Mouse (Mus musculus) liver, embryonic 12.5 days (tissue): ENCODE data around the gene Nrxn2. TPM values are rescaled to one million over a fixed set of nuclear protein-coding genes. Genes with fewer than 3 reads are reported as not detected.

Experiments
- ATAC-seq: fragments of 200-750 bp; cut with Nextera tagmentation; 2 replicates; pipeline ENCODE4 v1.8.0; 2017; ENCODE audit warnings: moderate number of reproducible peaks, mild to moderate bottlenecking, moderate library complexity
- H3K27ac ChIP-seq: fragments of 300-500 bp; sonication (generic); 2 replicates; pipeline ENCODE4 v1.5.1; 2016; ENCODE audit warnings: mild to moderate bottlenecking
- H3K27me3 ChIP-seq: fragments of 300-500 bp; sonication (generic); replicated peaks from 2 replicates; pipeline ENCODE4 v1.6.1; 2016; ENCODE audit warnings: mild to moderate bottlenecking, moderate library complexity
- H3K36me3 ChIP-seq: fragments of 300-500 bp; sonication (generic); 2 replicates; pipeline ENCODE4 v1.6.1; 2016; ENCODE audit warnings: mild to moderate bottlenecking, moderate library complexity
- H3K4me1 ChIP-seq: fragments of 300-500 bp; sonication (generic); 2 replicates; pipeline ENCODE4 v1.6.1; 2016
- H3K4me2 ChIP-seq: fragments of 300-500 bp; sonication (generic); 2 replicates; pipeline ENCODE4 v1.6.1; 2016; ENCODE audit warnings: mild to moderate bottlenecking, moderate library complexity
- H3K4me3 ChIP-seq: fragments of 300-500 bp; sonication (generic); 2 replicates; pipeline ENCODE4 v1.5.1; 2016; ENCODE audit warnings: mild to moderate bottlenecking, moderate library complexity
- H3K9ac ChIP-seq: fragments of 300-500 bp; sonication (generic); 2 replicates; pipeline ENCODE4 v1.6.1; 2016; ENCODE audit warnings: mild to moderate bottlenecking, moderate library complexity
- H3K9me3 ChIP-seq: fragments of 300-500 bp; sonication (generic); replicated peaks from 2 replicates; pipeline ENCODE4 v1.6.1; 2016; ENCODE audit warnings: mild to moderate bottlenecking, moderate library complexity
- WGBS: fragments of 180-500 bp; shearing (Covaris S2); methylation state at CpG from one replicate; pipeline ENCODE4 v1.1.7; 2016; ENCODE audit not compliant: insufficient replicate concordance; 5-methylcytosine and 5-hydroxymethylcytosine counted together
- polyA plus RNA-seq: library from polyadenylated mRNA; unstranded; fragments of >200 nt; fragmentation: Nextera tagmentation; extraction: Ambion mirVana; gene quantifications from 2 replicates; pipeline ENCODE4 v1.2.1, GENCODE M21; 2016

Gene Nrxn2
- polyA plus RNA-seq, 1 experiment from 2014 or later, result 0.83 TPM

DNA sequence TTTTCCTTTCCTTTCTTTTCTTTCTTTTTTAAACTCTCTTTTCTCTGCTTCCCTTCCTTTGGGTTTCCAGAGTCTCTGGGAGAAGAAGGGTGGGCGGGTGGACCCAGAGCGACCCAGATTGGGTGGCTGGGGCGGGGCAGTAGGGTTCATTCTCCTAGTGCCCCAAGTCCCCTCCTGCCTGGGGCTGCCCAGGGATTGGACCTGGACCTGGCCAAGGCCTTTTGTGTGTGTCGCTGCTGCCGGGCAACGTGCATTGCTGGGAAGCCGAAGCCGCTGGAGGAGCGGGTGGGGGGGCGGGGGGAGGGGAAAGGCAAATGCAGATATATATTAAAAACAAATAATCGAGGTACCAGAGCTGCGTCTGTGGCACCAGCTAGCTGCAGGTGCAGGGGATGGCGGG lies 114.1 kb downstream of the Nrxn2 start:
- no peak for ATAC-seq
- H3K4me1 ChIP-seq, result peaks cover 12% of the 10 kb centered on the region; the same call in 1 of the 2 replicates
- peaks cover 91% of the 10 kb centered on the region for H3K27me3 ChIP-seq
- H3K9ac ChIP-seq, result no peak overlapping the region
- no peak overlapping the region for H3K27ac ChIP-seq
- 17% methylated on average over 11 of the region's 13 CpGs for WGBS
- H3K36me3 ChIP-seq, result no peaks in the 10 kb centered on the region
- no peaks in the 10 kb centered on the region for H3K9me3 ChIP-seq
- no peak overlapping the region for H3K4me3 ChIP-seq
- H3K4me2 ChIP-seq, result peak overlapping the region; percentile 65

DNA sequence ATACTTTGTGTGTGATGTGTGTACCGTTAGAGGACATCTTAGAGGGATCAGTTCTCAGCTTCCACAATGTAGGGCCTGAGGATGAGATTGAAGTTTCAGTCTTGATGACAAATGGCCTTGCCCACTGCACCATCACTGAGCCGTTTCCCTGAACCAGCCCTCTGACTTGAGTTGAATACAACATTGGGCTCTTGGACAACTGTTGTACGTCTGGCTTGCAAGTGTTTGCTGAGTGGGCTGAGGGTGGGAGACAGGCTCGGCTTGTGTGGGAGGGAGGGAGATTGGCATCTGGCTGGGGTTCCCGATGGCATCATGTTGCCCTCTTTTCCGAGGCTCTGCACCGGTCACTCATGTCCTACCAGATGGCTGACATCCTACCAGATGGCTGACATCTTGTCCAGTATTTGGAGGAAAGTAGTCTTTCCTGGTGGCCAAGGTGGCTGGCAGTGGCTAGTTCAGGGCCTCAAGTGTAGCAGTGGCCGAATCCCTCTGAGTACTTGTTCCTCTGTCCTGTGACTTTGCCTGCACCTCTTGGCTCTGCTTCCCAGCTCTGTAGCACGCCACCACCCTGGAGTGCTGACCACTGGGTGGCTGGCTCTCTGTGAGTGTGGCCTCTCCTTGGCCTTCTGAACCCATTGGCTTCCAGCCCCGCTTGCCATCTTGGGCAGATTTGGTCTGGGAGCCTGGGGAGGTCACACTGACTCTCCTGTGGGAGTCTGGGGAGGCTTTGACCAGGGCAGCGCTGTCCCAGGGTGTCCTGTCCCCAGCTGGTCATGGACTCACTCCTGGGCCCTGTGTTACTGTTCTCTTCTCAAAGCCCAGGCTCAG lies 115.0 kb downstream of the Nrxn2 start:
- H3K4me3 ChIP-seq, result no peak overlapping the region
- no peaks in the 10 kb centered on the region for H3K9me3 ChIP-seq
- H3K27me3 ChIP-seq, result peaks cover 87% of the 10 kb centered on the region
- no peak overlapping the region for H3K9ac ChIP-seq
- no peak overlapping the region for H3K27ac ChIP-seq
- WGBS, result 67% methylated on average over 11 of the region's 11 CpGs
- no peak for ATAC-seq
- no peaks in the 10 kb centered on the region for H3K36me3 ChIP-seq
- peaks cover 12% of the 10 kb centered on the region; the same call in 1 of the 2 replicates for H3K4me1 ChIP-seq
- H3K4me2 ChIP-seq, result no peak overlapping the region

DNA sequence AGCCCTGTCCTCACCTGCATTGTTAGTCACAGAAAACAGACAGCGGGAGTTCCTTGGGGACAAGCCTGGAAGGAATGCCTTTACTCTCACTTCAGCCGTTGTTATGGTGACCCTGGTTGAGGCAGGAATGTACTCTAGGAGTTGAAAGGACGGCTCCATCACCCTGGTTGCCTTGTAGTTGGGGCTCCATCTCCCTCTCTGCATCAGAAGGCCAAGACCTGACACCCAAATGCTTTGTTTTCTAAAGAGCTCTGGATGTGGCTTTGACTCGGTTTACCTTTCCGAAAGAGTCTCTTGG lies 115.5 kb downstream of the Nrxn2 start:
- Histone ChIP-seq H3K4me1 (peaks cover 12% of the 10 kb centered on the region; the same call in 1 of the 2 replicates), H3K27me3 (peaks cover 81% of the 10 kb centered on the region), H3K4me3 (no peak overlapping the region), H3K27ac (no peak overlapping the region), H3K9me3 (no peaks in the 10 kb centered on the region), H3K9ac (no peak overlapping the region), H3K36me3 (no peaks in the 10 kb centered on the region), H3K4me2 (no peak overlapping the region)
- ATAC-seq, result no peak
- 55% methylated on average over 5 of the region's 5 CpGs for WGBS

DNA sequence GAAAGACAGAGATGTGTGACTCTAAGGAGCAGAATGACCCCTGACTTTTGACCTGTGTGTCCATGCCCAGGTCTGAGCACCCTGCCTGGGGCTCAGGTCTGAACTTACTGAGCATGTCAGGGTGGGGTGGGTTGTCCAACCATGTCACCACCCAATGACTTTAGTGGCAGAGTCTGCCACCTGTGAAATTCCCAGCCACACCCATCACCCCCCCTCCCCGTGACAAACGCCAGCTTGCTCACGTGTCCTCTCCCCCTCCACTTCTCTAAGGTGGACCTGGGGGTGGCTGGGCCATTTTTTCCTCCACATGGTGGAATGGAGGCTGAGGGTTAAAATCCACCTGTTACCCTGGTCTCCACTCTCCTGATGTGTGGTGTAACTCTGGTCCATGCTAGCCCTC lies 117.7 kb downstream of the Nrxn2 start:
- ATAC-seq, result no peak
- Histone ChIP-seq H3K9me3 (no peaks in the 10 kb centered on the region), H3K4me2 (no peak overlapping the region), H3K9ac (no peak overlapping the region), H3K27ac (no peak overlapping the region), H3K4me3 (no peak overlapping the region), H3K4me1 (peaks cover 9% of the 10 kb centered on the region; the same call in 1 of the 2 replicates), H3K36me3 (no peaks in the 10 kb centered on the region), H3K27me3 (peaks cover 61% of the 10 kb centered on the region)
- 50% methylated on average over 3 of the region's 3 CpGs for WGBS

DNA sequence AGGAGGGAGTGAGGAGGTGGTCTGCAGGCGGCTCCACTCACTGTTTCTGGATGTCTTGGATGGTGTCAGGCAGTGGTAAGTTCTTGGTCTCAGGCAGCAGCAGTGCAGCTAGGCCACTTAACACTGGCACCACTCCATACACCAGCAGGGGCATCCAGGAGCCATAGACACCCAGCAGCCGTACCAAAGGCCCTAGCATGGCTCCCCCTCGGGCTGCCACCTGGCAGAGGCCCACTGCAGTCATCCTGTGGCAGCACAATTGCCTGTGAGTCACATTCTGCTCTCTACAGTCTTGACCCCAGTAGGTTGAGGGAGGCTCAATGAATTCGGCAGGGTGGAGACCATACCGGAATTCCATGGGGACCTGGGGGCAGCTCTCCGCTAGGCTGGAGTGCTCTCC lies 118.2 kb downstream of the Nrxn2 start:
- Histone ChIP-seq H3K4me1 (peaks cover 4% of the 10 kb centered on the region; the same call in 1 of the 2 replicates), H3K4me2 (no peak overlapping the region), H3K4me3 (no peak overlapping the region), H3K27ac (no peak overlapping the region), H3K9ac (no peak overlapping the region), H3K9me3 (no peaks in the 10 kb centered on the region), H3K36me3 (no peaks in the 10 kb centered on the region), H3K27me3 (peaks cover 56% of the 10 kb centered on the region)
- no peak for ATAC-seq
- WGBS, result 61% methylated on average over 6 of the region's 6 CpGs

DNA sequence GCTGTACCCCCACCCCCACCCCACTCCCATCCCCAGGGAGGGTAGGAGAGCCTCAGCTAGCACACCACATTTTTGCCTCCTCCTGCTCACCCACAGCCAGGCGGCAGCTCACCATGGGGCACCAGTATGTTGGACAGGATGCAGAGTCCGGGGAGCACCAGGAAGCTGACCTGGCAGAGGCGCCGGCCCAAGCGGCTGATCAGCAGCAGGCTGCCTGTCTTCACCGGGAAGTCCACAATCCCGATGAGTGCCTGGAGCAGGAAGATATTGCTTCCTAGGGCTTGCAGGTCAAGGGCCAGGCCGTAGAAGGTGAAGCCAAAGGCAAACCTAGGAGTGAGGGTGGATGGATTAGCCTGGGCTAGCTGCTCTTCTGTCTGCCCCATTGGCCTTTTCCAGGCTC lies 119.0 kb downstream of the Nrxn2 start:
- Histone ChIP-seq H3K4me3 (no peak overlapping the region), H3K27ac (no peak overlapping the region), H3K9me3 (no peaks in the 10 kb centered on the region), H3K4me1 (no peaks in the 10 kb centered on the region), H3K27me3 (peaks cover 47% of the 10 kb centered on the region), H3K9ac (no peak overlapping the region), H3K36me3 (no peaks in the 10 kb centered on the region), H3K4me2 (no peak overlapping the region)
- no peak for ATAC-seq
- 52% methylated on average over 8 of the region's 8 CpGs for WGBS

DNA sequence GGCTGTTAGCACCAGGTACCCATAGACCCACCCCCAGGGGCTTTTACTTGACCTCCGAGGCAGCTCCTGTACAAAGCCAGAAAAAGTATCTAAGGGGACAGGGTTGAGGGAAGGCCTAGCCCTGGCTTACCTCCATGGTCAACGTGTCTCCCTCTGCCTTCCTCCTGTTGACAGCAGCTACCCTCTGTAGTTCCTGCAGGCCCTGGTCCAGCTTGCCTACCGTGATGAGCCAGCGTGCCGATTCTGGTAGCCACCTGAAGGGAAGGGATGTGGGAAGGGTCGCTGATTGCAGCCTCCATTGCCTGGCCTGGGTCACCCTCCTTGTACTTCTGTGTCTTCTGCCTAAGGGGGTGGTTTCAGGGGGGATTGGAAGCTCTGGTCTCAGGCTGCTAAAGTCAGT lies 120.0 kb downstream of the Nrxn2 start:
- WGBS, result 67% methylated on average over 6 of the region's 6 CpGs
- peaks cover 39% of the 10 kb centered on the region for H3K27me3 ChIP-seq

DNA sequence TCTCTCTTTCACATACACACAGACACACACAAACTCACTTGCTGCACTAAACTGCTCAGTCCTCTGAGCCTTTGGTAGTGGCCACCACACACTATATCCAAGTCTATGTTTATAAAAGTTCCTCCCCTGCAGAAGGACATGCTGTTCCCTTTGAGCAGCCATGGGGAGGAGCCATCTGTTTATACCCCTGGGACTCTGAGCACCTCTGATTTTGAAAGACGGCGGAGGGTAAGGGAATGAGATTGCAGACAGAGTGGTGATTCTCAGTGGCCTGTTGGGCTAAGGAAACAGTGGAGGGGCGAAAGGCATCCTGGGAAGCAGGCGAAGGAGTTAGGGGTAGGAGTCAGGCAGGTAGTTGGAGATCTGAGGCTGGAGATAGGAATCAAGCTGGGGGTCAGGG lies 121.1 kb downstream of the Nrxn2 start:
- Histone ChIP-seq H3K4me2 (no peak overlapping the region), H3K4me3 (no peak overlapping the region), H3K4me1 (no peaks in the 10 kb centered on the region), H3K36me3 (no peaks in the 10 kb centered on the region), H3K27me3 (peaks cover 29% of the 10 kb centered on the region), H3K9me3 (no peaks in the 10 kb centered on the region), H3K9ac (no peak overlapping the region), H3K27ac (no peak overlapping the region)
- no peak for ATAC-seq
- 69% methylated on average over 4 of the region's 4 CpGs for WGBS

More for the DNA sequence above, 120.0 kb downstream of the Nrxn2 start:
- no peaks in the 10 kb centered on the region for H3K4me1 ChIP-seq
- H3K4me2 ChIP-seq, result no peak overlapping the region
- no peaks in the 10 kb centered on the region for H3K36me3 ChIP-seq
- no peak for ATAC-seq
- H3K4me3 ChIP-seq, result no peak overlapping the region
- H3K27ac ChIP-seq, result no peak overlapping the region
- no peak overlapping the region for H3K9ac ChIP-seq
- no peaks in the 10 kb centered on the region for H3K9me3 ChIP-seq

DNA sequence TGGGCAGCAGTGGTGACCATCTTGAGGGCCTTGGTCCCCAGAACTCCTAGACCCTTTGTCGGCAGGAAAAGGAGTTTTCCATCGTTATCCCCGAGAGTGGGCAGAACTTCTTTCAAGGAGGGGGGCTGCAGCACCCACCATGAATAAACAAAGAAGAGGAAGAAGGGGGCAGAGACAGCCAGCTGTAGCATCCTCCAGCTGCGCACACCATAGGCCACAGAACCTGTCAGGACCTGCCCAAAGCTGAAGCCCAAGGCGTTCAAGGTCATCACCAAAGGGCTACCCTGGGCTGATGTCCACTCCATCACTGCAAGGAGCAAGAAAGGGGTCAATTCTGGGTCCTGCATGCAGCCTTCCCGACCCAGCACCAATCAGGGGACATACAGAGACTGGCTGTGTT lies 121.7 kb downstream of the Nrxn2 start:
- Histone ChIP-seq H3K4me3 (no peak overlapping the region), H3K36me3 (no peaks in the 10 kb centered on the region), H3K9me3 (no peaks in the 10 kb centered on the region), H3K4me2 (no peak overlapping the region), H3K27ac (no peak overlapping the region), H3K9ac (no peak overlapping the region), H3K4me1 (no peaks in the 10 kb centered on the region), H3K27me3 (peaks cover 23% of the 10 kb centered on the region)
- no peak for ATAC-seq
- WGBS, result 52% methylated on average over 6 of the region's 6 CpGs

DNA sequence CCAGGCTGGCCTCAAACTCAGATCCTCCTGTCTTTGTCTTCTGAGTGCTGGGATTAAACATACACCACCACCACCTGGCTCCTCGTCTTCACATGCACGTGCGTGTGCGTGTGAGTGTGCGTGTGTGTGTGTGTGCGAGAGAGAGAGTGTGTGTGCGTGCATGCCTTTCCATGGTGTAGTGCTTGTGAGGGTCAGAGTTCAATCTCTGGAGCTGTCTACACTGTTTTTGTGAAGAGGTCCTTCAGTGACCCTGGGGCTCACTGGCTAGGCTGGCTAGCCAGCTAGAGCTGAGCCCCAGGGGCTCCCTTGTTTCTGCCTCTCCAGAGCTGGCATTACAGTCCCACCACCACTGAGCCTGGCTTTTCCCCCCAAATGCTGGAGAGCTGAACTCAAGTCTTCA lies 123.0 kb downstream of the Nrxn2 start:
- no peak overlapping the region for H3K4me3 ChIP-seq
- no peak overlapping the region for H3K9ac ChIP-seq
- H3K4me2 ChIP-seq, result no peak overlapping the region
- no peaks in the 10 kb centered on the region for H3K4me1 ChIP-seq
- peaks cover 12% of the 10 kb centered on the region for H3K27me3 ChIP-seq
- H3K27ac ChIP-seq, result no peak overlapping the region
- 80% methylated on average over 7 of the region's 7 CpGs for WGBS
- H3K36me3 ChIP-seq, result no peaks in the 10 kb centered on the region
- H3K9me3 ChIP-seq, result no peaks in the 10 kb centered on the region
- no peak for ATAC-seq

DNA sequence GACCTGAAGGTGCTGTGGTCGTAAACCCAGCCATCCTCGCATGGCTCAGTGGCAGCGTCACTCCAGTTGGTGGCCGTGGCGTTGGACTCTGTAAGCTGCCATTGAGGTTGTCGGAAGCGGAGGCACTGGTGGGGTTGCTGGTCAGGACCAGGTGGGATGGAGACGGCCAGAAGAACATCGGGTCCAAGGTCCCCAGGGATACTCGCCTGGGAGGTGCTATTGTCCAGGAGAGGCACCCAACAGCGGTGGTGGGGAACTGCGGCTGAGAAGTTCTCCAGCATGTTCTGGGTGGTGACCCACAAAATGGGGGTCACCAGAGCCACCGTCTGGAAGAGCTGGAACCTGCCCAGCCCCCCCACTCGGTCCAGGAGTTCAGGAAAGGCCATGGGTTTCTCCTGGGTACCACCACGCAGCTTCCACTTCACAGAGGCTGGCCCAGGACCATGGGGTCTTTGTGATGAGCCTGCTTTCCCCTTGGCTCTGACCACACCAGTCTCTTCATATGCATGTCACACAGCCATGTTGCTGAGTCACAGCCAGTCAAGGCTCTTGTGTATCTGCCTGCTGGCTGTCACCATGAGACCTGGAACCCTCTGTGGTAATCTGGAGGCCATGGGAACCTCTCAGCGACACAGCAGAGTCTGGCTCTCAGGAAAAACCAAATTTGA lies 124.0 kb downstream of the Nrxn2 start, which contains the start of gene Slc22a12:
TSS of gene Slc22a12 (minus strand) at position 666 of the 668 bp plus-strand sequence.
- Histone ChIP-seq H3K27me3 (peaks cover 8% of the 10 kb centered on the region; the same call in 1 of the 2 replicates), H3K4me2 (no peak within 1 kb of the TSS), H3K9ac (no peak within 1 kb of the TSS), H3K4me3 (no peak within 1 kb of the TSS), H3K27ac (no peak within 1 kb of the TSS), H3K36me3 (no peaks in the 10 kb centered on the region), H3K4me1 (no peaks in the 10 kb centered on the region), H3K9me3 (no peaks in the 10 kb centered on the region)
- WGBS, result 72% methylated on average over 16 of the region's 16 CpGs
- no peak for ATAC-seq

DNA sequence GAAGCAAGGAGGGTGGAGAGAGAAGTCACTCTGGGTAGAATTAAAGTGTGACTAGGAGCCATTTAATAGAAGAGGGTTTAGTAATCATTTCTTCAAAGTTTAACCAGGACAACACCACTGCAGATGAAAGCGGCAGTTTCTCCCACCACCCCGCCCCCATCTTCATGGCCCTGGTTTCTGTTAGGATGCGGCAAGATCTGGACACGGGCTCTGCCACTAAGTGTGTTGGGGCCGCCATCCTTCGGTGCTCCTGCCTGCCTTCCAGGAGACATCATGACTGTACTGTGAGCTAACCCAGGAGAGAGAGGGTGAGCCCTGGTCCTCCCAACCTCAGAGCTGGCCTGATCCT lies 124.5 kb downstream of the Nrxn2 start:
- no peak overlapping the region for H3K27ac ChIP-seq
- H3K4me2 ChIP-seq, result no peak overlapping the region
- no peak overlapping the region for H3K9ac ChIP-seq
- peaks cover 8% of the 10 kb centered on the region; the same call in 1 of the 2 replicates for H3K27me3 ChIP-seq
- no peaks in the 10 kb centered on the region for H3K36me3 ChIP-seq
- no peaks in the 10 kb centered on the region for H3K9me3 ChIP-seq
- H3K4me1 ChIP-seq, result no peaks in the 10 kb centered on the region
- ATAC-seq, result no peak
- 81% methylated on average over 6 of the region's 6 CpGs for WGBS
- H3K4me3 ChIP-seq, result no peak overlapping the region
